Comparison of ENCODE assay signal across 24 mouse cellular contexts in the genomic region with DNA sequence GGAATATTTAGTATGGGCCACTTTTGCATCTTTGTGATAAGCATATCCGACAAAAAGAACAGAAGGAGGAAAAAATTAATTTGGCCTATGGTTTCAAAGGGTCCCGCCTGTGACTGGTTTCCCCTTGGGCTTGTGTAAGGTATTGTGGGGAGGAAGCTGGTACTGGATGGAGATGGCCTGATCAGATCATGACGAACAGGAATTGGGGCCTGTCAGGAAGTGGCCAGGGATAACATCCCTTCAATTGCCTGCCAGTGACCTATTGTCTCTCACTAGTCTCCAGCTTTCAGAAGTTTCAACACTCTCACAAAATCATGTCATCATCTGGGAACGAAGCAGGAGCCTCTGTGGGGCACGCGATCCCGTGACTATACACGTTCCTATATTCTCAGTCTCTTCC. TPM values are rescaled to one million over a fixed set of nuclear protein-coding genes. Genes with fewer than 3 reads are reported as not detected.
DNase-seq lines count a peak whose midpoint lies in the region; ATAC-seq and TF ChIP-seq lines count a peak whose summit lies in the region.
"Had no signal": no experiment of that assay in that cellular context is flagged by ENCODE, and none has a peak within 500 bp of the region (broad histone marks: within the 10 kb centered on the region; RNA-seq: fewer than 3 reads in every experiment).

No protein-coding gene starts in this region.

- peak; percentile 17 for DNase-seq in forebrain, embryonic 11.5 days (ENCODE audit: low spot score)
- no peak for DNase-seq in forebrain, embryonic 10.5 days (ENCODE audit: extremely low spot score, low spot score)
- DNase-seq in lung, postnatal 0 days (ENCODE audit: low spot score): peak; percentile 25
- DNase-seq in lung, adult 18-20 months: no peak
- DNase-seq in lung, postnatal 4 days: peak; percentile 30 to 39
- no peak for DNase-seq in lung, adult 2 months
- DNase-seq: adrenal gland, adult 2 months; adrenal gland, postnatal 10 days; adrenal gland, postnatal 25 days; cerebellum, adult 11 months; cerebellum, adult 18-20 months; cerebellum, adult 8-10 months; cerebellum, adult 9-11 months; cerebellum, postnatal 14 days; cerebellum, postnatal 36 days; embryo, embryonic 11 days had no signal

- no peak for TF ChIP-seq POLR2A in lung, adult 2 months (IDR thresholded peaks at IDR 0.05; ENCODE audit: borderline replicate concordance, extremely low read depth, low read depth, low read length)

- no peak overlapping the region for H3K9ac ChIP-seq in forebrain, embryonic 11.5 days (ENCODE audit: low read length)
- H3K9ac ChIP-seq in lung, postnatal 0 days (replicated peaks; ENCODE audit: low read depth): no peak overlapping the region
- H3K9ac ChIP-seq: embryonic facial prominence, embryonic 13.5 days; embryonic facial prominence, embryonic 15.5 days; forebrain, embryonic 12.5 days had no signal

- H3K4me2 ChIP-seq in forebrain, embryonic 11.5 days (ENCODE audit: low read depth, low read length, severe bottlenecking): no peak overlapping the region
- no peak overlapping the region for H3K4me2 ChIP-seq in lung, postnatal 0 days (replicated peaks; ENCODE audit: low read depth, low read length)
- H3K4me2 ChIP-seq: embryonic facial prominence, embryonic 13.5 days; embryonic facial prominence, embryonic 15.5 days; forebrain, embryonic 12.5 days had no signal

- no peaks in the 10 kb centered on the region for H3K36me3 ChIP-seq in forebrain, embryonic 11.5 days (ENCODE audit: control insufficient read depth, insufficient read depth, low read length)
- H3K36me3 ChIP-seq in forebrain, embryonic 10.5 days (replicated peaks): no peaks in the 10 kb centered on the region
- no peaks in the 10 kb centered on the region for H3K36me3 ChIP-seq in lung, postnatal 0 days (ENCODE audit: insufficient read depth, low read length)
- H3K36me3 ChIP-seq: embryonic facial prominence, embryonic 13.5 days; embryonic facial prominence, embryonic 15.5 days; forebrain, embryonic 12.5 days had no signal

- no peaks in the 10 kb centered on the region for H3K27me3 ChIP-seq in forebrain, embryonic 11.5 days (ENCODE audit: control insufficient read depth, insufficient read depth, low read length)
- H3K27me3 ChIP-seq in forebrain, embryonic 10.5 days (ENCODE audit: poor library complexity, severe bottlenecking): no peaks in the 10 kb centered on the region
- no peaks in the 10 kb centered on the region for H3K27me3 ChIP-seq in lung, postnatal 0 days (replicated peaks; ENCODE audit: insufficient read depth, low read length)
- H3K27me3 ChIP-seq: embryonic facial prominence, embryonic 13.5 days; embryonic facial prominence, embryonic 15.5 days; forebrain, embryonic 12.5 days had no signal

- no peak overlapping the region for H3K27ac ChIP-seq in forebrain, embryonic 11.5 days (ENCODE audit: low read depth, low read length)
- H3K27ac ChIP-seq in forebrain, embryonic 10.5 days: no peak overlapping the region
- no peak overlapping the region for H3K27ac ChIP-seq in lung, postnatal 0 days (ENCODE audit: low read length)
- H3K27ac ChIP-seq: embryonic facial prominence, embryonic 13.5 days; embryonic facial prominence, embryonic 15.5 days; forebrain, embryonic 12.5 days had no signal

- peak; percentile 76 for TF ChIP-seq EP300 in lung, postnatal 0 days (IDR thresholded peaks at IDR 0.05)

- H3K4me1 ChIP-seq in forebrain, embryonic 11.5 days (replicated peaks; ENCODE audit: control insufficient read depth, insufficient read depth, low read length): no peaks in the 10 kb centered on the region
- no peaks in the 10 kb centered on the region for H3K4me1 ChIP-seq in forebrain, embryonic 10.5 days
- no peaks in the 10 kb centered on the region for H3K4me1 ChIP-seq in lung, postnatal 0 days (ENCODE audit: insufficient read depth, low read depth, low read length)
- H3K4me1 ChIP-seq in lung, adult 2 months (ENCODE audit: control insufficient read depth, insufficient read depth, low read length): no peaks in the 10 kb centered on the region
- H3K4me1 ChIP-seq: embryonic facial prominence, embryonic 13.5 days; embryonic facial prominence, embryonic 15.5 days; forebrain, embryonic 12.5 days had no signal

- no peak for TF ChIP-seq CTCF in lung, postnatal 0 days (IDR thresholded peaks at IDR 0.05)
- no peak for TF ChIP-seq CTCF in lung, adult 2 months (IDR thresholded peaks at IDR 0.05; ENCODE audit: insufficient read depth, low read length)

- H3K9me3 ChIP-seq in forebrain, embryonic 11.5 days (ENCODE audit: control insufficient read depth, low read length): no peaks in the 10 kb centered on the region
- no peaks in the 10 kb centered on the region for H3K9me3 ChIP-seq in forebrain, embryonic 10.5 days
- H3K9me3 ChIP-seq in lung, postnatal 0 days (ENCODE audit: low read length): no peaks in the 10 kb centered on the region
- H3K9me3 ChIP-seq: embryonic facial prominence, embryonic 13.5 days; embryonic facial prominence, embryonic 15.5 days; forebrain, embryonic 12.5 days had no signal

- 87% methylated on average over 8 of the region's 8 CpGs for WGBS in forebrain, embryonic 11.5 days
- 83% methylated on average over 8 of the region's 8 CpGs for WGBS in forebrain, embryonic 10.5 days
- 59% methylated on average over 8 of the region's 8 CpGs for WGBS in lung, postnatal 0 days
- WGBS in lung, adult 2 months: 40% methylated on average over 8 of the region's 8 CpGs

- no peak overlapping the region for H3K4me3 ChIP-seq in forebrain, embryonic 11.5 days (ENCODE audit: low read depth, low read length)
- no peak overlapping the region for H3K4me3 ChIP-seq in forebrain, embryonic 10.5 days
- H3K4me3 ChIP-seq in lung, postnatal 0 days (ENCODE audit: low read depth, low read length): no peak overlapping the region
- H3K4me3 ChIP-seq in lung, adult 2 months (replicated peaks; ENCODE audit: extremely low read depth, low read depth, low read length): no peak overlapping the region
- H3K4me3 ChIP-seq: embryonic facial prominence, embryonic 13.5 days; embryonic facial prominence, embryonic 15.5 days; erythroblast, embryonic 14.5 days; forebrain, embryonic 12.5 days had no signal

- no peak for ATAC-seq in forebrain, embryonic 11.5 days (replicated peaks; ENCODE audit: low FRiP score)
- ATAC-seq in lung, postnatal 0 days: peak; percentile 55; the same call in 1 of the 2 replicates
- ATAC-seq: forebrain, embryonic 14.5 days; forebrain, embryonic 16.5 days had no signal

RNA-seq across cellular contexts. Expression of a gene that starts 2.7 kb away (rescaled TPM):
- polyA plus RNA-seq in forebrain, embryonic 11.5 days (2014; fragmentation: Nextera tagmentation; extraction: Ambion mirVana): not detected in 2 replicates
- polyA plus RNA-seq in forebrain, embryonic 10.5 days (2016; fragmentation: Nextera tagmentation; extraction: Ambion mirVana): not detected in 2 replicates
- 0.21 and 0.31 TPM in 2 replicates for polyA plus RNA-seq in lung, postnatal 0 days (2015; fragmentation: Nextera tagmentation; extraction: Ambion mirVana)
- polyA plus RNA-seq in lung, adult 2 months (2012; rRNA removed): 0.25 and 0.38 TPM in 2 replicates
- polyA plus RNA-seq: C2C12; embryonic facial prominence, embryonic 11.5 days; forebrain, embryonic 12.5 days had no signal

Comparison
In these comparisons a context has a peak if more than half of its experiments do, and no peak if none do; other contexts are left out.
1. DNase-seq: peak in forebrain, embryonic 11.5 days (single experiment), lung, postnatal 0 days (single experiment) and lung, postnatal 4 days (2 of 2); none in forebrain, embryonic 10.5 days (single experiment), lung, adult 18-20 months (0 of 2) and lung, adult 2 months (single experiment).